Mouse (Mus musculus): ENCODE measurements around the gene Bglap2. TPM values are rescaled to one million over a fixed set of nuclear protein-coding genes. Genes with fewer than 3 reads are reported as not detected.
"Not testable (repeated sequence)": the region's sequence is repeated elsewhere in the genome, so short reads cannot be mapped to it uniquely, and the experiment has no call there.

Bglap2 gene
- total RNA-seq, 2 experiments from 2014 or later, result 0.66 TPM; not detected in 1

DNA sequence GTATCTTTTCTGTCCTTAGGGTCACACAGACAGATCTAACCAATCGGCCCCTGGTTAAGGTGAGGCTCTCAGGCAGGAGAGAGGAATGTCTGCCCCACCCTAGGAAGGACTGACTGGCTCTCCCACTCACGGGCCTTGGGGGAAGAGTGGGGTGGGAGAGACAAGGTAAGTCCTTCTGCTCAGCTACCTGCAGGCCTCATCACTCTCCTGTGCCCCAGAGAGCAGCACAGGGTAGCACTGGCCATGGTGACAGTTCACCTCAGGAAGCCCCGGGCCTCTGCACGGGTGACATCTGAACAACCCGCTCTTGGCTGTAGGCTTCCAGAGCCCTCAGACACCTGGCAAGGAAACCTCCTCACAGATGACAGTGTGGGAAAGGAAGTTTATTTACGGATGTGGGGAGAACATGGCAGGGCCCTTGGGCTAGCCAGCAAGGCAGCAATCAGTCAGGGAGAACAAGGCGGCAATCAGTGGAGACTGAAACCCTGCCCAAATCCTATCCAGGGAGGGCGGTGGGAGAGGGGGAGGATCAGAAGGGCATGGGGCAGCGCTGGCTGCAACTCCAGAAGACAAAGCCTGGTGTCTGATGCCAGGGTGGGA is 15.4 kb upstream of the Bglap2 start:
- ATAC-seq (ENCODE audit: poor library complexity, severe bottlenecking), result no peak

DNA sequence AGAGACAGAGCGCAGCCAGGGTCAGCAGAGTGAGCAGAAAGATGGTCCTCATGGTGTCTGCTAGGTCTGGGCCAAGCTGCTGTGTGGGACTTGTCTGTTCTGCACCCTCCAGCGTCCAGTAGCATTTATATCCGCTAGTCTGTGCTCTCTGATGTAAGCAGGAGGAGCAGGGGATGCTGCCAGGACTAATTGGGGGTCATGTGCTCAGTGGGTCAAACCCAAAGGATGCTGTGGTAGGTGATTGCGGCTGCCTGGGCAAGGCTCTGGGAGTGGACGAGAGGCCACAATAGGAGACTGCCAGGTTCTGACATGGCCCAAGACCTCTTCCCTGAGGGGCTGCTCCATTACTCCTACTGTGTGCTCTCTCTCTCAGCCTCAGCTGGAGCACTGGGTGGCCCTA is 5.9 kb upstream of the Bglap2 start, which contains the start of gene Bglap:
TSS of gene Bglap (minus strand) at position 101 of the 400 bp plus-strand sequence.
- no peak for ATAC-seq (ENCODE audit: poor library complexity, severe bottlenecking)

DNA sequence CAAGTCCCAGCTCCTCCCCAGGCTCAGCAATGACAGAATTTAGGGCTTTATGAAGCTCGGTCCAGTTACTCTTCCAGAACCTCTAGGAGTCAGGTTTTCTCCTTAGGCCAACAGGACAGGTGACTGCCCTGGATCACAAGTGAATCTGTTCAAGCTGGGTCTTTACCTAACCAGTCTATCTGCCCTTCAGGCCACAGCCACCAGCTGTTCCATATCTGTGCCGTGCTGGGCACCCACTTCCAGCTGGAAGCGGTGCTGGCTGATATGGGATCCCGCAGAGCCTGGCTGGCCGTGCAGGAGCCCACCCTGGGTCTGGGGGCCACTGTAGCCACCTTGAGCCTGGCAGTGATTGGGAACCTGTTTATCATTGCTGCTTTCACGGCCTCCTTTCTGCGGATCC is 3.9 kb upstream of the Bglap2 start:
- not testable (repeated sequence) for ATAC-seq (ENCODE audit: poor library complexity, severe bottlenecking)

DNA sequence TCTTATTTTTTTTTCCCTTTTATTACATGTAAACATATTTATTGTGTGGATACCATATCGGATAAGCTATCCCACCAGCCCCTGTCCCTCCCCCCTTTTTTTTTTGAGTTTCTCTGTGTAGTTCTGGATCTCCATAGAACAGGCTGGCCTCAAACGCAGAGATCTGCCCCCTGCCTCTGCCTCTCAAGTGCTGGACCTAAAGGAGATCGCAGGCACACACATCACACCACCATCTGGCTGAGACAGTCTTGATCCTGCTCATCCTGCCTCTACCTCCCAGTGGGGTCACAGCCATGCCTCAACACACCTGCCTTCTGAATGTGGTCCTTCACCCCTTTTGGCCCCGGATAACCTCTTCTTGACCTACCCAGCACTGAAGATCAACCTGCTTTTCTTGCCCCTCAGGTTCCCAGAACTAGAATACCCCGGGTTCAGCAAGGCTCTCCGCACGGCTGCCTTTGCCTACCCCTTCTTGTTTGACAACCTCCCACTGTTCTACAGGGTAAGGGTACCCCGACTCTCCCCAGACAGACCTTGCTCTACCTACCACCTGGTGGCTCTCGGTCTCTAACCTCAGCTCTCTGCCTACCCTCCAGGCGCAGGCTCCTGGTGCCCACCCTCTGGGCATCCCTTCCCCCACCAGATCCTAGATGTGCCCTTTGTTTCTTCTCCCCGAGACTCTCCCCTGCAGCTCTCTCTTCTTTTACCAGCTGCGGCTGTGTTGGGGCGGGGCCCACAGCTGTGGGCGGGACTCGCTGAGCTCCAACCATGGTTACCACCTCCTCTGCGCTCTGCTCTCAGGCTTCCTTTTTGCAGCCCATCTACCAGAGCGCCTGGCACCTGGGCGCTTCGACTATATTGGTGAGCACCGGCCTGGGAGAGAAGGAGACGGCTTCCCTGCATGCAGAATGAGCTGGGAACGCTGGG is 3.2 kb upstream of the Bglap2 start:
- peak; percentile 86 for ATAC-seq (ENCODE audit: poor library complexity, severe bottlenecking)

DNA sequence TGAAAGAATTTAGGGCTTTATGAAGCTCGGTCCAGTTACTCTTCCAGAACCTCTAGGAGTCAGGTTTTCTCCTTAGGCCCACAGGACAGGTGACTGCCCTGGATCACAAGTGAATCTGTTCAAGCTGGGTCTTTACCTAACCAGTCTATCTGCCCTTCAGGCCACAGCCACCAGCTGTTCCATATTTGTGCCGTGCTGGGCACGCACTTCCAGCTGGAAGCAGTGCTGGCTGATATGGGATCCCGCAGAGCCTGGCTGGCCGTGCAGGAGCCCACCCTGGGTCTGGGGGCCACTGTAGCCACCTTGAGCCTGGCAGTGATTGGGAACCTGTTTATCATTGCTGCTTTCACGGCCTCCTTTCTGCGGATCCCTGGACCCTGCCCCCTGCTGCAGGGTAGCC is 1.9 kb downstream of the Bglap2 start:
- ATAC-seq (ENCODE audit: poor library complexity, severe bottlenecking), result not testable (repeated sequence)

DNA sequence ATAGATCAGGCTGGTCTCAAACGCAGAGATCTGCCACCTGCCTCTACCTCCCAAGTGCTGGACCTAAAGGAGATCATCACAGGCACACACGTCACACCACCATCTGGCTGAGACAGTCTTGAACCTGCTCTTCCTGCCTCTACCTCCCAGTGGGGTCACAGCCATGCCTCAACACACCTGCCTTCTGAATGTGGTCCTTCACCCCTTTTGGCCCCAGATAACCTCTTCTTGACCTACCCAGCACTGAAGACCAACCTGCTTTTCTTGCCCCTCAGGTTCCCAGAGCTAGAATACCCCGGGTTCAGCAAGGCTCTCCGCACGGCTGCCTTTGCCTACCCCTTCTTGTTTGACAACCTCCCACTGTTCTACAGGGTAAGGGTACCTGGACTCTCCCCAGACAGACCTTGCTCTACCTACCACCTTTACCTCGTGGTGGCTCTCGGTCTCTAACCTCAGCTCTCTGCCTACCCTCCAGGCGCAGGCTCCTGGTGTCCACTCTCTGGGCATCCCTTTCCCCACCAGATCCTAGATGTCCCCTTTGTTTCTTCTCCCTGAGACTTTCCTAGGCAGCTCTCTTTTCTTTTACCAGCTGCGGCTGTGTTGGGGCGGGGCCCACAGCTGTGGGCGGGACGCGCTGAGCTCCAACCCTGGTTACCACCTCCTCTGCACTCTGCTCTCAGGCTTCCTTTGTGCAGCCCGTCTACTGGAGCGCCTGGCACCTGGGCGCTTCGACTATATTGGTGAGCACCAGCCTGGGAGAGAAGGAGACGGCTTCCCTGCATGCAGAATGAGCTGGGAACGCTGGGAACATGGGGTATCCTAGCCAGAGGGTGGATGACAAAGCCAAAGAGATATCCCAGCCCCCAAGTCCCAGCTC is 2.5 kb downstream of the Bglap2 start:
- peak; percentile 71; the same call in 1 of the 2 replicates for ATAC-seq (ENCODE audit: poor library complexity, severe bottlenecking)

DNA sequence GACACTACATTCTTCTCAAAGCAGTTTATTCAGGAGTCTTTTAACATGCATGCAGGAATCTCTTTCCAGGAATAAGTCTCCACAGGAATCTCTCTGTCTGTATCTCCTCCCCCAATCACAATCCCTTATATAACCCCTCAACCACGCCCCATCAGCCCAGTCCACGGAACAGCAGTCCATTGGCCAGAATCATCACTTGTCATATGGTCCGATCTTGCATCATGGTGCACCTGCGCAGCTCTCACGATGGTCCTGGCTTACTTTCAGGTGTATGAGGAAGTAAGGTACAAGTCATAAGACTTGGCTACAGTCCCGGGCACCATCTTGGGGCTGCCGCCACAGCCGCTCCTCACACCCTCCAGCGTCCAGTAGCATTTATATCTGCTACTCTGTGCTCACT is 5.9 kb downstream of the Bglap2 start, which contains the start of gene Bglap3:
TSS of gene Bglap3 (minus strand) at position 101 of the 400 bp plus-strand sequence.
- ATAC-seq (ENCODE audit: poor library complexity, severe bottlenecking), result not testable (repeated sequence)

DNA sequence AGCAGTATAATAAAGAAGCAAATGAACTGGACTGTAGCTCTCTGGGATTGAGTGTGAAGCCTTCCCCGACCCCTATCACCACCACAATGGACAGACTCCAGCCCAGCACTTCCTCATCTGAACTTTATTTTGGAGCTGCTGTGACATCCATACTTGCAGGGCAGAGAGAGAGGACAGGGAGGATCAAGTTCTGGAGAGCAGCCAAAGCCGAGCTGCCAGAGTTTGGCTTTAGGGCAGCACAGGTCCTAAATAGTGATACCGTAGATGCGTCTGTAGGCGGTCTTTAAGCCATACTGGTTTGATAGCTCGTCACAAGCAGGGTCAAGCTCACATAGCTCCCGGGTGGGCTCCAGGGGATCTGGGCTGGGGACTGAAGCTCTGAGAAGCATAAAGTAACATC is 10.0 kb downstream of the Bglap2 start:
- ATAC-seq (ENCODE audit: poor library complexity, severe bottlenecking), result not testable (repeated sequence)

DNA sequence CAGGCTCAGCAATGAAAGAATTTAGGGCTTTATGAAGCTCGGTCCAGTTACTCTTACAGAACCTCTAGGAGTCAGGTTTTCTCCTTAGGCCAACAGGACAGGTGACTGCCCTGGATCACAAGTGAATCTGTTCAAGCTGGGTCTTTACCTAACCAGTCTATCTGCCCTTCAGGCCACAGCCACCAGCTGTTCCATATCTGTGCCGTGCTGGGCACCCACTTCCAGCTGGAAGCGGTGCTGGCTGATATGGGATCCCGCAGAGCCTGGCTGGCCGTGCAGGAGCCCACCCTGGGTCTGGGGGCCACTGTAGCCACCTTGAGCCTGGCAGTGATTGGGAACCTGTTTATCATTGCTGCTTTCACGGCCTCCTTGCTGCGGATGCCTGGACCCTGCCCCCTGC is 11.0 kb downstream of the Bglap2 start:
- ATAC-seq (ENCODE audit: poor library complexity, severe bottlenecking), result not testable (repeated sequence)

DNA sequence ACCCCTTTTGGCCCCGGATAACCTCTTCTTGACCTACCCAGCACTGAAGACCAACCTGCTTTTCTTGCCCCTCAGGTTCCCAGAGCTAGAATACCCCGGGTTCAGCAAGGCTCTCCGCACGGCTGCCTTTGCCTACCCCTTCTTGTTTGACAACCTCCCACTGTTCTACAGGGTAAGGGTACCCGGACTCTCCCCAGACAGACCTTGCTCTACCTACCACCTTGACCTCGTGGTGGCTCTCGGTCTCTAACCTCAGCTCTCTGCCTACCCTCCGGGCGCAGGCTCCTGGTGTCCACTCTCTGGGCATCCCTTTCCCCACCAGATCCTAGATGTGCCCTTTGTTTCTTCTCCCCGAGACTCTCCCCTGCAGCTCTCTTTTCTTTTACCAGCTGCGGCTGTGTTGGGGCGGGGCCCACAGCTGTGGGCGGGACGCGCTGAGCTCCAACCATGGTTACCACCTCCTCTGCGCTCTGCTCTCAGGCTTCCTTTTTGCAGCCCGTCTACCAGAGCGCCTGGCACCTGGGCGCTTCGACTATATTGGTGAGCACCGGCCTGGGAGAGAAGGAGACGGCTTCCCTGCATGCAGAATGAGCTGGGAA is 11.6 kb downstream of the Bglap2 start:
- peak; percentile 80 for ATAC-seq (ENCODE audit: poor library complexity, severe bottlenecking)

DNA sequence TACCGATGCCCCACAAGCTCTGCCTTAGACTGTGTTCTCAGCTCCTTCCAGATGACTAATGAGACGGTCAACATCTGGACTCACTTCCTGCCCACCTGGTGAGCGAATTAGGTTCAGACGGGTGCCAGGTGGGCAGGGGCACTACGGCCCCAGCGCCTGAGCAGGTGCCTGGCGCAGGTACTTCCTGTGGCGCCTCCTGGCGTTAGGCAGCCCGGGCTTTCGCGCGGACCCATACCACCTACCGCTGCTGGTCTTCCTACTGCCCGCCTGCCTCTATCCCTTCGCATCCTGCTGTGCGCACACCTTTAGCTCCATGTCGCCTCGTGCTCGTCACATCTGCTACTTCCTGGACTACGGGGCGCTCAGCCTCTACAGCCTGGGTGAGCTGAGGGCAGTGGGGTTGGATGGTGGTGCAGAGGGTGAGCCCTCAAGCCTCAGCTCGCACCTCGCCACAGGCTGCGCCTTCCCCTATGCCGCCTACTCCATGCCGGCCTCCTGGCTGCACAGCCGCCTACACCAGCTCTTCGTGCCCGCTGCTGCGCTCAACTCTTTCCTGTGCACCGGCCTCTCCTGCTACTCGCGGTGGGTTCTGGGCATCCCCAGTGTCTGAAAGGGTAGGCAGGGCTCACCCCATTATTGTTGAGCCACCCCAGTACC is 12.7 kb downstream of the Bglap2 start:
- no peak for ATAC-seq (ENCODE audit: poor library complexity, severe bottlenecking)

DNA sequence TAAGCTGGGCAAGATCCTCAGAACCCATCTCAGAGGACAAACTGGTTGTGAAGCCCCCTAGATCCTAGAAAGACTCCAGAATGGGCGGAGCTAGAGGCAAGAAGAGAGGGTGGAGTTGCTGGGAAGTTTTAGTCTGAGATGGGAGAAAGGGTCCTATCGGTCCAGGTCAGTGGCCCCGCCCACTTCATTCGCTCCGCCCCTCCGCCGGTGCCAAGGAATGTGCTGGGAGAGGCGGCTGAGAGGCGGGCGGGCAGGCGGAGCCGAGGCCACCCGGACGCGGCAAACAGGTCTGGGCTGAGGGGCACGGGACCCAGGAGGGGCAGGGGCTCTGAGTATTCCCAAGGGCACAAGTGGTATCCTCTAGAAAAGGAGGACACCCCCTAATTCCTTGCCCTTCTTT is 14.2 kb downstream of the Bglap2 start, which contains the start of gene Paqr6:
TSS of gene Paqr6 (plus strand) at position 248 of the 400 bp plus-strand sequence.
- ATAC-seq (ENCODE audit: poor library complexity, severe bottlenecking), result no peak

DNA sequence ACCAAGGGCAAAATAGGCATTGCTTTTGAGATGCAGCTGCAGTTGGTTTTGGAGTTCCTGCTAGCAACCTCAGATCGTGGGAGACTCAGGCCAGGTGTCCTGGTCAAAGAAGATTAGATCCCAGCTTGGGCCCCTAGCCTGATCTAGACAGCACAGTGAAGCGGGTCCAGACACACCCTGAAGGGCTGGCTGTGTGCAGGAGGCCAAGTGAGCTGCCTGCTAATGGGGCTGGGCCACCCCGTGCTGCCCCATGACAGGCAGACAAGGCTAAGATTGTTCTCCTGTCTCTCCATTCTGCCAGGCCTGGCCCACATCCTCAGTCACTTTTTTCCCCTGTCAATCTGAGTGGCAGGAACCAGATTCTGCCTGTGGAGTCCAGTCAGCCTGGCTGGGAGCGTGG is 14.8 kb downstream of the Bglap2 start:
- ATAC-seq (ENCODE audit: poor library complexity, severe bottlenecking), result no peak

DNA sequence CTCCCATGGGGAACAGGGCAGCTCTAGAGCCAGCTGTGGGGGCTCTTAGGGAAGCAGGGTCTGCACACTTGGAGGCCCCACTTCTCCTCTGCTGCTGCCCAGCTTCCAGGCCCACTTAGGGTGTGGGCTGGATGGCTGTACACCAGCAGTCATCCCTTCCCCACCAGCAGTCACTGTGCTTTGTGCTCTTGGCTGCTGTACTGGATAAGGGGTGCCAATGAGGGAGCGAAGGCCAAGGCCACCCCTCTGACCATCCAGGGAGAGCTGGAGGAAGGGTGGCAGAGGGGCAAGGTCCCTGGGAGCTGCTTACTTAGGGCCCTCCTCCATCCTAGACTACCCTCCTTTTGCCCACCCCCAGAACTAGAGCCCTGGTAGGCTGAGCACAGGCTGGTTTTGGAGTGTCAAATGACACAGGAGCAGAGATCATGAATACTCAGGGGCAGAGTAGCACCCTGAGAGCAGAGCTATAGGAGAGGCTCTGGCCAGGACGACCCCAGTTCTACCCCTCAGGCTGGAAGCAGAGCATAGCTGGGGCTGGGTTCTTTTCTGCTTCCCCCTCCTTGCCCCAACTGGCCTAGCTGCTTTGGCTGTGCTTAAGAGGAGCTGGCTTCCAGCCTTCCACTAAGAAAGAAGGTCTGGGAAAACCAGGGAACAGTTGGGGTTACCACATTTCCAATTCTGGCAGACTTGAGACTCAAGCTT is 16.7 kb downstream of the Bglap2 start:
- no peak for ATAC-seq (ENCODE audit: poor library complexity, severe bottlenecking)

DNA sequence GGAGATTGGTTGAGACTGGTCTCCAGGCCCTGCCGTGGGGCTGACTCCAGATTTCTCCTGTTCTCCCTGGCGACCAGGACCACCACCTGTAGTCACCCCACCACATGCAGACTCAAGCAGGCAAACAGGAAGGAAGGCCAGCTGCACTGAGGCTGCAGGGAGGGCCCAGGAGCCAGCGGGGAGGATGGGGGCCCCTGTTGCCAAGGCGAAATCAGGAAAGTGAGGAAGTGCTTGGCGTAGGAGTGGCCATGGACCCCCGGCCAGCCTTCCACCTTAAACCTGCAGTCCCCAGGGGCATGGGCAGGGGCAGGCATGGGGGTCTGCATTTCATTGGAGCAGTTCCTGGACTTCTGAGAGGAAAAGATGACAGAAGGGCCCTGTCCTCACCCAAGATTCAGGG is 17.4 kb downstream of the Bglap2 start:
- no peak for ATAC-seq (ENCODE audit: poor library complexity, severe bottlenecking)

DNA sequence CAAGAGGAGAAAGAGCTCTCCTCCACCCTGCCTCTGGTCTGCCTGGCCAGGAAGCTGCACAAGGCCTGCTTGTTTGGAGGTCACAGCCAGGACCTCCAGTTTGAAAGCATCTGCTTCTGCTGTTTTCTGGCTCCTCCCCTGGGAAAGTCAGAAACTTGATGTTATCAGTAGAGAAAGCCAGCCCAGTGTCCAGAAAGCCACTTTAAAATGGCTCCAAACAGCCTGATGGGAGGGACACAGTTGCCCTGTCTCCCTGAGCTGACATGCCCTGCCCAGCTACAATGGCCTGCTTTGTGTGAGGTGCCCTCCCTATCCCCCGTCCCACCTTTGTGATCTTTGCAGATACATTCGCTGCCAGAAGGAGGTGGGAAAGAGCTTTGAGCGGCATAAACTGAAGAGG is 18.5 kb downstream of the Bglap2 start:
- no peak for ATAC-seq (ENCODE audit: poor library complexity, severe bottlenecking)

DNA sequence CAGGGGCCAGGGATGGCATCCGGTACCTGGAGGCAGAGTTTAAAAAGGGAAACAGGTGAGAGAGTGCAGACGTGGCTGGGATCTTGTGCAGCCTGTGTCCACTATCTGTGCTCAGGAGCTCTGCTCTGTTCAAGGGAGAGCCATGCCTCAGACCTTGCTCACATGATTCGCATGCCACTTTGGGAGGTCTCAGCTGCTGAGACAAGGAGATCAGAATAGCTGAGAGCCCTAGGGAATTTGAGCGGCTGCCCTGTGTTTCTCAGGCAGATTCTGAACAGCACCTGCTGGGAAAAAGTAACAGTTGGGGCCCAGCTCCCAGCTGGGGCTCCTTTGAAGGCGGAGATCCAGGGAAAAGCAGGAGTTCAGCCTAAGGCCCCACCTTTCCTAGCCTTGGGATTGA is 18.9 kb downstream of the Bglap2 start:
- ATAC-seq (ENCODE audit: poor library complexity, severe bottlenecking), result no peak

DNA sequence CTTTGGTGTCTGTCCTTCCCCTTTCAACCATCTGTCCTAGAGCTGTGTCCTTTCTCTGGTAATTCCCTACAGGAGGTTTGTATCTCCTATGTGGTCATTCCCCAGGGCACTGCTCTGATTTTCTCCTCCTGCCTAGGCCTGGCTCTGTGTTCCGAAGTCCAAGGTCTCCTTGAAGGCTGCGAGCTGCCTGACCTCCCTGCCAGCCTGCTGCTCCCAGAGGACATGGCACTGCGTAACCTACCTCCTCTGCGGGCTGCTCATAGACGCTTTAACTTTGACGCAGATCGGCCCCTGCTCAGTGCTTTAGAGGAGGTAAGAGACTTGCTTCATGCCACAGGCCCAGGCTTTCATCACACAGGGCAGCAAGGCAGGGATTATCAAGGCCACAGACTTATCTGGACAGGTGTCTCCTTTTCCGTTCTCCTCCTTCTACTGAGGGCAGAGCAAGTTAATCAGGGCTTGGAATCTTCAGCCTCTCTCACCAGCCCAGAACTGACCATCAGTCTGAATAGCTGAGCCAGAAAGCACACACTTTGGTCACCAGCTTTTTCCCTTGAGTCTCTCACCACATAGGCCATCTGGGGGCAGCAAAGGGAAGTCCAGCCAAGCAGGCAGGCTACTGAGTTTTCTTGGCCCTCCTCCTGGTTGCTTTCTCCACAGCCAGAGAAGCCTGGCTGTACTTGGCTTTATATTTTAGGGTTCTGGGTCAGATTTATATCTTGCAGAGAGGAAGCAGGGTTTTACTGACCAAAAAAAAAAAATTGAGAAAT is 23.9 kb downstream of the Bglap2 start:
- ATAC-seq (ENCODE audit: poor library complexity, severe bottlenecking), result no peak

DNA sequence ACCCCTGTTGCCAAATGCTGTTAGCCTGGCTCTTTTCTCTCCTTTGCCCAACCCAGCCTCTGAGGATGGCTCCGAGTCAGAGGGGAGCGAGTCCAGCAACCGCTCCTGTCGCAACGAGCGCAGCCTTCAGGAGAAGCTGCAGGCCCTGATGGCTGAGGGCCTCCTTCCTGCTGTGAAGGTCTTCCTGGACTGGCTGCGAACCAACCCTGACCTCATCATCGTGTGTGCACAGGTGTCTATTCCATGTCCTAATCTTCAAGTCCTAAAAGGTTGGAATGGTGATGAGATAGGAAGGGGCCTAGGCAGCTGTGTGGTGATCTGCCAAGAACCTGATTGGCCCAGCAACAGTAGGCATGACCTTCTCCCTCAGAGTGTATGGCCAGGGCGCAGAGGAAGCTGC is 25.6 kb downstream of the Bglap2 start:
- no peak for ATAC-seq (ENCODE audit: poor library complexity, severe bottlenecking)
